Mouse (Mus musculus) embryonic fibroblast, embryonic 13.5 days (primary cell): ENCODE measurements at regions not wholly inside any gene's neighbourhood (a gene's known extent, or its start where the extent isn't known, plus 50 kb on each side); places are given as distances from the start of the nearest gene placed in this dataset.

ENCODE experiments used
- CTCF ChIP-seq: IDR thresholded peaks from 2 replicates; pipeline ENCODE4 v1.5.1; 2011; ENCODE audit warnings: mild to moderate bottlenecking, control low read depth, low read length, moderate library complexity, borderline replicate concordance; ENCODE audit not compliant: insufficient read depth
- POLR2A ChIP-seq: IDR thresholded peaks from 2 replicates; pipeline ENCODE4 v1.6.1; 2011; ENCODE audit warnings: low read depth, mild to moderate bottlenecking, control low read depth, low read length, moderate library complexity

DNA sequence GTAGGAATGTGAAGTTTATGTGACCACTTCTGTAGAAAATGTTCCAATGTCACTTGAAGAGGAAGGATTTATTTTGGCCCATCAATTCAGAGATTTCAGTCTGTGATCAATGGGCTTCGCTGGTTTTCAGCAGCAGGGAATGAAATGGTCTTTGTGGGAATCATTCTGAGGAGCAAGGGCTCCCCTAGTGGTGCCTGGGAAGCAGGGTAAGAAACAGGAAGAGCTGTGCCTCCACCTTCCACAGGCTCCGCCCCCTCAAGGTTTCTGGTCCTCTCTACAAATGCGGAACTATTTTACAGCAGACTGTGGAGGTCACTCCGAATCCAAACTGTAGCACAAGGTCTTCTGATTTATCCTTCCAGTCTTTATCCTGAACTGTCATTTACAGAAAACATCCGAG is 120.7 kb downstream of the Lrig3 start:
- no peak for TF ChIP-seq CTCF
- TF ChIP-seq POLR2A = no peak
